Mouse (Mus musculus): ENCODE data around the gene Plekha6.
A peak's percentile ranks its signal among the peaks of the same experiment; 100 is the strongest.

DNA sequence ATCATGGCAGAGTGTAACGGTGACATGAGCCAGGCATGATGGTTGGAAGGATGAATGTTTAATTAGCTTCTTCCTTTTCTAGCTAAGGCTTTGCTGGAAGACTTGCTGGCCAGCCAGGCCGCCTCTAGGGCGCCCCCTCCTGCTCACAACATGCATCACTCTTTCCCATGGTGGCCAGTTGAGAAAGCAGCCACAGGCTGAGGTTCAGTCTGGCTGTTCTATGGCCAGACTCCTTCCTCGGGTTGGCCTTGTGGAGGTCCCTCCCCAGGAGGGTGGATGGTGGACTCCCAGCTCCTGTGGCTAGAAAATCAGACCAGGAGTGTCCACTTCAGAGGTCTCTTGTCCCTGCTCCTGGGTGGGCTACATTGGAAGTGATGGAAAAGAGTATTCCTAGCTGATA lies 142.8 kb downstream of the Plekha6 start:
- TF ChIP-seq EP300 (IDR thresholded peaks at IDR 0.05) (no peak), CTCF (IDR thresholded peaks at IDR 0.05) (peak; percentile 93)

All from lung, postnatal 0 days (tissue).